Mouse (Mus musculus) thymus, adult 2 months (tissue): ENCODE results near the gene Ick. TPM values are rescaled to one million over a fixed set of nuclear protein-coding genes. Genes with fewer than 3 reads are reported as not detected.
"Not testable (repeated sequence)": the region's sequence is repeated elsewhere in the genome, so short reads cannot be mapped to it uniquely, and the experiment has no call there.

Experiments used
- DNase-seq: peaks from one replicate; pipeline ENCODE4 v3.0.0; 2021
- H3K27ac ChIP-seq: fragments of 200-500 bp; 2 replicates; pipeline ENCODE4 v1.5.1; 2012; ENCODE audit warnings: low read length, control low read depth; ENCODE audit not compliant: control insufficient read depth, insufficient read depth
- H3K27me3 ChIP-seq: fragments of 200-500 bp; 2 replicates; pipeline ENCODE4 v1.6.1; 2012; ENCODE audit warnings: mild to moderate bottlenecking, low read length, moderate library complexity, mixed read lengths; ENCODE audit not compliant: control insufficient read depth, insufficient read depth
- H3K36me3 ChIP-seq: fragments of 200-500 bp; 2 replicates; pipeline ENCODE4 v1.6.1; 2012; ENCODE audit warnings: mild to moderate bottlenecking, low read length, moderate library complexity; ENCODE audit not compliant: control insufficient read depth, insufficient read depth
- H3K4me1 ChIP-seq: fragments of 200-500 bp; replicated peaks from 2 replicates; pipeline ENCODE4 v1.6.1; 2012; ENCODE audit warnings: low read length; ENCODE audit not compliant: control insufficient read depth, insufficient read depth
- H3K4me3 ChIP-seq: fragments of 200-500 bp; 2 replicates; pipeline ENCODE4 v1.5.1; 2012; ENCODE audit warnings: mild to moderate bottlenecking, low read length, control low read depth, moderate library complexity; ENCODE audit not compliant: control insufficient read depth, insufficient read depth
- CTCF ChIP-seq: fragments of 200-500 bp; IDR thresholded peaks from 2 replicates; pipeline ENCODE4 v1.5.1; 2012; ENCODE audit warnings: mild to moderate bottlenecking, control low read depth, low read length, moderate library complexity, borderline replicate concordance; ENCODE audit not compliant: control insufficient read depth, poor library complexity, insufficient read depth; ENCODE audit errors: extremely low read depth
- POLR2A ChIP-seq: fragments of 200-500 bp; IDR thresholded peaks from 2 replicates; pipeline ENCODE4 v1.6.1; 2012; ENCODE audit warnings: mild to moderate bottlenecking, low read length, control low read depth, moderate library complexity; ENCODE audit not compliant: control insufficient read depth, poor library complexity, insufficient read depth; ENCODE audit errors: extremely low read depth
- WGBS: fragments of 180-500 bp; shearing (Covaris S2); methylation state at CpG from one replicate; pipeline ENCODE4 v1.1.7; 2018; 5-methylcytosine and 5-hydroxymethylcytosine counted together
- polyA plus RNA-seq: library from polyadenylated mRNA; depleted of rRNA; stranded (reverse); fragments of >200 nt; gene quantifications from 2 replicates; pipeline ENCODE4 v1.2.3, GENCODE M21; 2012

Ick gene
- polyA plus RNA-seq, 1 experiment, result 14.5 TPM

- no peak overlapping the region for H3K27ac ChIP-seq
- DNase-seq, result no peak
- WGBS, result 98% methylated on average over 6 of the region's 6 CpGs
- no peaks in the 10 kb centered on the region for H3K4me1 ChIP-seq
- peaks cover 5% of the 10 kb centered on the region for H3K36me3 ChIP-seq
- TF ChIP-seq POLR2A (no peak), CTCF (no peak)
- no peak overlapping the region for H3K4me3 ChIP-seq
- no peaks in the 10 kb centered on the region for H3K27me3 ChIP-seq
These were observed 59.9 kb downstream of the Ick start for GRCm38 (mm10) chr9:78168864-78169263.

GRCm38 (mm10) chr9:78174016-78174415 is 65.0 kb downstream of the Ick start:
- H3K36me3 ChIP-seq, result no peaks in the 10 kb centered on the region

GRCm38 (mm10) chr9:78174925-78175276 is 65.9 kb downstream of the Ick start:
- H3K36me3 ChIP-seq, H3K27ac ChIP-seq, H3K4me3 ChIP-seq, H3K27me3 ChIP-seq, H3K4me1 ChIP-seq, DNase-seq: not testable (repeated sequence)
- WGBS, result 51% methylated on average over 3 of the region's 3 CpGs

More at GRCm38 (mm10) chr9:78174016-78174415, 65.0 kb downstream of the Ick start:
- no peak for DNase-seq
- no peaks in the 10 kb centered on the region for H3K27me3 ChIP-seq
- no peaks in the 10 kb centered on the region for H3K4me1 ChIP-seq
- H3K27ac ChIP-seq, result no peak overlapping the region
- 94% methylated on average over 1 of the region's 1 CpGs for WGBS
- TF ChIP-seq POLR2A (no peak), CTCF (no peak)
- H3K4me3 ChIP-seq, result no peak overlapping the region

- peak overlapping the region; percentile 92 for H3K27ac ChIP-seq
- peak overlapping the region; percentile 90 for H3K4me3 ChIP-seq
- no peaks in the 10 kb centered on the region for H3K4me1 ChIP-seq
- DNase-seq, result peak; percentile 92
- under 1% methylated on average over 52 of the region's 58 CpGs for WGBS
- TF ChIP-seq POLR2A (peak; percentile 96), CTCF (peak; percentile 63)
- no peaks in the 10 kb centered on the region for H3K27me3 ChIP-seq
- no peaks in the 10 kb centered on the region for H3K36me3 ChIP-seq
These were observed 66.5 kb downstream of the Ick start for GRCm38 (mm10) chr9:78175277-78176200.

GRCm38 (mm10) chr9:78176201-78176727 is 67.3 kb downstream of the Ick start:
- H3K4me3 ChIP-seq, result peak overlapping the region; percentile 90
- no peaks in the 10 kb centered on the region for H3K4me1 ChIP-seq
- peak overlapping the region; percentile 92 for H3K27ac ChIP-seq
- no peaks in the 10 kb centered on the region for H3K36me3 ChIP-seq
- 2% methylated on average over 22 of the region's 22 CpGs for WGBS
- TF ChIP-seq CTCF (no peak; the same call in 1 of the 2 replicates), POLR2A (no peak)
- DNase-seq, result peak; percentile 48
- H3K27me3 ChIP-seq, result no peaks in the 10 kb centered on the region

GRCm38 (mm10) chr9:78176831-78177230 is 67.8 kb downstream of the Ick start:
- WGBS, result 1% methylated on average over 7 of the region's 7 CpGs
- H3K4me3 ChIP-seq, result peak overlapping the region; percentile 90; the same call in 1 of the 2 replicates
- H3K4me1 ChIP-seq, result no peaks in the 10 kb centered on the region
- H3K36me3 ChIP-seq, result no peaks in the 10 kb centered on the region
- peak overlapping the region; percentile 92 for H3K27ac ChIP-seq
- peak; percentile 43 for DNase-seq
- H3K27me3 ChIP-seq, result no peaks in the 10 kb centered on the region
- no peak for TF ChIP-seq CTCF
- no peak for TF ChIP-seq POLR2A

- TF ChIP-seq CTCF (no peak), POLR2A (no peak)
- WGBS, result 91% methylated on average over 5 of the region's 5 CpGs
- no peak for DNase-seq
- Histone ChIP-seq H3K4me1 (no peaks in the 10 kb centered on the region), H3K4me3 (no peak overlapping the region), H3K27me3 (no peaks in the 10 kb centered on the region), H3K36me3 (no peaks in the 10 kb centered on the region), H3K27ac (no peak overlapping the region)
These were observed 69.2 kb downstream of the Ick start for GRCm38 (mm10) chr9:78178197-78178596.
